Mouse (Mus musculus): ENCODE results near the gene Prodh2. TPM values are rescaled to one million over a fixed set of nuclear protein-coding genes. Genes with fewer than 3 reads are reported as not detected.
"Not testable (repeated sequence)": the region's sequence is repeated elsewhere in the genome, so short reads cannot be mapped to it uniquely, and the experiment has no call there.

Prodh2 gene
- total RNA-seq (2015) (not detected in 2 replicates), total RNA-seq (2017) (not detected in 2 replicates)

- no peak for ATAC-seq (replicated peaks; ENCODE audit: poor library complexity)
Observed at GRCm38 (mm10) chr7:30493401-30493931, at the start of gene Prodh2. TSS of gene Prodh2 (plus strand) at chr7:30493622.

DNA sequence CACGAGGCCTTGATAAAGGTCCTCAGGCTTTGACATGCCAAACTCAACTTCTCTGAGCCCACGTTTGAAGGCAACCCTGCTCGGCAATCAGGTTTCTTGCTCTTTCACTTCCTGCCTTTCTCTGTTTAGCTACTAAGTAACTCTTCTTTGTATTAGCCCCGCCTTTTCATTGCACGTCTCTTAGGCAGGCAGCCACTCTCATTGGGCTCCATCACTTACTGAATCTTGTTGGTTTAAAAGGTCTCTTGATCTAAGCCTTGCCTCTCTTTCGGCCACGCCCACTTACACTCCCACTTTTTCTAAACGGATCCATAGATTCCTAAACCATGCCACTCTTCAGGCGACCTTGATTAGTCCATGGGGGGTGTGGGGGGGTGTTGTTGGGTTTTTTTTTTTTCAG is 49.7 kb upstream of the Prodh2 start:
- ATAC-seq (replicated peaks; ENCODE audit: poor library complexity) = no peak

DNA sequence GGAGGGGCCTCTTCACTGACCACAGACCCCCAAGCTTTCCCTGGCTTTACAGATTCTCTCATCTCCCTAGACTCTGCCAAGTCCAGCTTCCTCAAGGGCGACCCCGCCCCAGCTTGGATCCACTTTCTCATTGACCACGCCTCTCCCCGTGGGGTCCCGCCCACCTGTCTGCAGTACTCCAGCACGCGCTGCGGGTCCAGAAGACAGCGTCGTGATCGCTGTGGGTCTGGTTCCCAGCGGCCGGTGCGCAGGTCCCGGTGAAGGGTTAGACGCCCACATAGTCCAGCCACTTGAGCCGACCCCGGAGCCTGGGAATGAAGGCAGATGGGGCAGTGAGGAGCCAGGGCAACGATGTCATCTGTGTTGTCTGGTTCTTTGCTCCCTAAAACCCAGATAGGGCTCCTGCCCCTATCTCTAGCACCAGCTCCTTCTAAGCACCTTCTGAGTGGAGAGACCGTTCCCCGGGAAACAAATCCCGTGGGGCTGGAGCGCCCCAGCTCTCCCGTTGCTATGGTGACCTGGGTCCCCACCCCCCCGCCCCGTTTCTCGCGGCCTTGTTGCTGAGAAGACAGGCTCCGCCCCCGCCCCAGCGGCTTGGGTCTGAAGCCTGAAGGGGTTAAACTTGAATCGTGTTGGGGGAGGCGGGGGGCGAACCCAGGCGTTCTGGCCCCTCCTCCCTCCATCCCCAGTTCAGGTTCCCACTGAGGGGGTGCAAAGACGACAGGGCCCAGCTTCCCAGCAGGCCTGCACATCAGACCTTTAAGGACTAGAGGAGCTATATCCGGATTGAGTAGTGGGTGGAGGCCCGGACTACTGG is 49.1 kb upstream of the Prodh2 start:
- ATAC-seq (replicated peaks; ENCODE audit: poor library complexity) = no peak

DNA sequence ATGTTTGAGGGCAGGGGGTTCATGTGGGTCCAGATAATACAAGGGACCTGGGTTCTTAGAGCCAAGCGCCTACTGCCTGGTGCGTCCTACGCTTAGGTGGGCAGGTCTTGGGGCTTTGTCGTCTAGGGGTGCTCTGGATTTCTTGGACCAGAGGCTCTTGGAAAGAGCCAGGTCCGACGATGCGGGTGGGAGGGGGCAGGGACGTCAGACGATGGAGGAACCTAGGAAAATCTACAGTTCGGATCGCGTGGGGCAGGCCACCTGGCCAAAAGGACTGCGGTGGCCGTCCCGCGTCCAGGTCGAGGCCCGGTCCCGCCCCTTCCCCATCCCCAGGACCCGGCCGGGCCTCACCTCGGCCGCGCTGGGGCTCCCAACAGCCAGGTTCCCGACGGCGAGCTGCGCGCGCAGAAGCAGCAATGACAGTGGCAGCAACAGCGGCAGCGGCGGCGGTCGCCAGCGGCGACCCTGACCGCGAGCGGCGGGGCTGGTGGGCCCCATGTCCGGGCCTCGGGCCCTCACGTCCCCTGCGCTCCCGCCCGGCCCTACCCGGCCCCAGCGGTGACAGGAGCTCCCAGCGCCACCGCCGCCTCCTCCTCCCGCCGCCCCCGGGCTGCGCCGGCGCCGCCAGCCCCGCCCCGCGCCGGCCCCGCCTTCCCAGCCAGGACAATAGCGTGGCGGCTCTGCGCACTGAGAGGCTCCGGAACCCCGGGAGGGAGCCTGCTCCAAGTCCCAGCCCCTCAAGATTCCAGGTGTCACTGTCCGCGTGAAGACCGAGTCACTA is 48.3 kb upstream of the Prodh2 start, which contains the start of gene Aplp1:
Aplp1 (minus strand) TSS at position 565 of the 781 bp plus-strand sequence.
- peak; percentile 56 for ATAC-seq (replicated peaks; ENCODE audit: poor library complexity)

GRCm38 (mm10) chr7:30450241-30450640 is 43.2 kb upstream of the Prodh2 start:
- no peak for ATAC-seq (replicated peaks; ENCODE audit: poor library complexity)

DNA sequence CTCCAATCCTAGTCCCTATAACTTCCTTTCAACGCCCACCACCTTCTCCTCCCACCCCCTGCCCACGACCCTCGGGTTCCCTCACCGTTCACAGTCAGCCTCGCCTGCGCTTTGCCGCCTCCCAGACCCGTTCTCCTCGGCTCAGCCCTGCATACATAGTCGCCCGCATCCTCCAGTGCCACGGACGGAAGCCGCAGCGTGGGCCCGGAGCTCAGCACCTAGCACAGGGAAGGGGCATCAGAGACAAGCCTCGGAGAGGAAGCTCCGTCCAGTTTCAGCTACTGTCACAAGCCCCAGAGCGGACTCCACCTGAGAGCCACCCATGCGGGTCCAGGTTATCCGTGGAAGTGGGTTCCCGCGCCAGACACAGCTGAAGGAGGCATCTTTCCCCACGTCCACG is 40.1 kb upstream of the Prodh2 start:
- ATAC-seq (replicated peaks; ENCODE audit: poor library complexity) = no peak

DNA sequence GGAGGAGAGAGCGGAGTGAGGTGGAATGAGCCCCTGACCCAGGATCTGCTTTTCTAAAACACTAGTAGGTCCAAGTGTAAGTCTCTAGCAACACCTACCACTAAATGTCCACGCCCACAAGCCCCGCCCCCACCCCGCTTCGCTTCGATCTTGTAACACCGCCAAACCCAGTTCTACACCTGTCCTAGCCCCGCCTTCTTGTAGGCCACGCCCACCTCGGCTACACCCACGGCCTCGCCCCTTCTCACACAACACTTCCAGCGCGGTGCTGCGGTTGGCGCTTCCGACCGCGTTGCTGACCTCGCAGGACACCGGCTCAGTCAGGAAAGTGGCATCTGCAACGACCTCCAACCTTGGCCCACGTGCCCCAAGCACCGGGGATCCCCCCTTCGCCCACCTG is 39.7 kb upstream of the Prodh2 start:
- ATAC-seq (replicated peaks; ENCODE audit: poor library complexity) = peak; percentile 81

DNA sequence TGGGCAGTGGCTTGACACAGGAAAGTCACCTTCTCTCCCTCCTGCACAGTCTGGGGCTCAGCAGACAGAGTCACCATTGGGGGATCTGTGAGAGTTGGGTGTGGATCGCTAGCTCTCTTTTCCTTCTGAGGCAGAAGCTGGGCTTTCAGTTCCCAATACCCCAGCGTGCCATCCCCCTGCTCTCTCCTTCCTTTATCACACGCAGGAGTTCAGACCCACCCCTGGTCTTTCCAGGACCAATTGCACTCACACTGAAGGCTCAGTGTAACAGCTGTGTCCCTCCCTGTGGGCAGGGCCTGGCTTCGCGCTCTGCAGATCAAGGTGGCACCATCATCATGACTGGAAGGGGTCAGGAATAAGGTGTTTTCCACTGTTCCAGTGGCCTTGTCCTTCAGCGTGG is 39.2 kb upstream of the Prodh2 start:
- ATAC-seq (replicated peaks; ENCODE audit: poor library complexity) = peak; percentile 52

DNA sequence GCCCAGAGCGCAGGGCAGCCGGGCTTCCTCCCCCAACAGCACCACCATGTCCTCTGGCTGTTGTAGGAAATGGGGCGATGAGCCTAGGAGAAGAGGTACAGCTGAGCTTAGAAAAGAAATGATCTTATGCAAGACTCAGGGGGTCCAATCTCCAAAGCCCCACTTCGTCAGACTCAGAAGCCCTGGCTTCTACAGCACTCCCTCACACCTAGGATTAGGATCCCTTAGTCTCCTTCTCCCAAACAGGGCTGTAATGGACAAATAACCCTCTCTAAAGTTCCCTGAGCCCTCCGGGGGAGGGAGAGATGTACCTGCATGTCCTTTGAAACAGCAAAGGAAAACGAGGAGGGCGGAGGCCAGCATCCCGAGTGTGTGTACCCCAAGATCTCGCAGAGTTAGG is 36.9 kb upstream of the Prodh2 start:
- no peak for ATAC-seq (replicated peaks; ENCODE audit: poor library complexity)

- ATAC-seq (replicated peaks; ENCODE audit: poor library complexity) = no peak
Observed at GRCm38 (mm10) chr7:30456911-30457628, 36.4 kb upstream of the Prodh2 start.

GRCm38 (mm10) chr7:30457629-30458330 is 35.6 kb upstream of the Prodh2 start, which contains the start of the genes Kirrel2 and Nphs1:
TSS of gene Kirrel2 (minus strand) at chr7:30457690.
TSS of gene Nphs1 (plus strand) at chr7:30458315.
- ATAC-seq (replicated peaks; ENCODE audit: poor library complexity) = no peak

GRCm38 (mm10) chr7:30459484-30459883 is 33.9 kb upstream of the Prodh2 start:
- ATAC-seq (replicated peaks; ENCODE audit: poor library complexity) = no peak

GRCm38 (mm10) chr7:30463568-30463967 is 29.9 kb upstream of the Prodh2 start:
- no peak for ATAC-seq (replicated peaks; ENCODE audit: poor library complexity)

DNA sequence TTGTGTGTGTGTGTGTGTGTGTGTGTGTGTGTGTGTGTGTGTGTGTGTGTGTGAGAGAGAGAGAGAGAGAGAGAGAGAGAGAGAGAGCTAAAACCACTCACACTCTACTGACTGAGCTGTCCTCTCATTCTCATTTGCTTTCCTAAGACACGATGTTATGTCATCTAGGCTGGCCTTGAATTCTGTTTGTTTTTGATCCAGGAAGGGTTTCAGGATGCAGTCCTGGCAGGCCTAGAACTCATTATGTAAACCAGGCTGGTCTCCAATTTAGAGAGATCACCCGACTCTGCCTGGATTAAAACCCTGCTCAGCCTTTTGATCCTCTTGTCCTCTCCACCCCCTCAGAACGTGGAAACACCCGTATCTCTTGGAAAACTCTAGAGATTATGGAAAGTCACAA is 29.4 kb upstream of the Prodh2 start:
- no peak for ATAC-seq (replicated peaks; ENCODE audit: poor library complexity)

- no peak for ATAC-seq (replicated peaks; ENCODE audit: poor library complexity)
Observed at GRCm38 (mm10) chr7:30464816-30465300, 28.6 kb upstream of the Prodh2 start.

GRCm38 (mm10) chr7:30472411-30472810 is 21.0 kb upstream of the Prodh2 start:
- peak; percentile 91 for ATAC-seq (replicated peaks; ENCODE audit: poor library complexity)

DNA sequence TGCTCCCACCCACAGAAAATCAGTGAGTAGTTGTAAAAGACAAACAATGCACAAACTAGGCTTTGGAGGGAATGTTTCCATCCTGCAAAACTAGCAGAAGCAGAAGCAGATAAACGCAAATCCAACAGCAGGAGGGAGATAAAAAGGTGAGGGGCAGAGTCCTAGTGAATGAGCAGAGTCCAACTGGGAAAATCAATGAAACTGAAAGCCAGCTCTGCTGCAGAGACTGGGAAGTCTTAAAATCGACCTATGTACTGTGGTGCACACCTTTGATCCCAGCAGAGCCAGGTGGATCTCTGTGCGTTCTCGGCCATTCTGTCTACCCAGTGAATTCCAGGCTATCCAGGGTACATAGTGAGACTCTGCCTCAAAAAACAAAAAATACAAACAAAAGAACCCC is 18.4 kb upstream of the Prodh2 start:
- no peak for ATAC-seq (replicated peaks; ENCODE audit: poor library complexity)

GRCm38 (mm10) chr7:30476136-30476535 is 17.3 kb upstream of the Prodh2 start:
- ATAC-seq (replicated peaks; ENCODE audit: poor library complexity) = not testable (repeated sequence)

DNA sequence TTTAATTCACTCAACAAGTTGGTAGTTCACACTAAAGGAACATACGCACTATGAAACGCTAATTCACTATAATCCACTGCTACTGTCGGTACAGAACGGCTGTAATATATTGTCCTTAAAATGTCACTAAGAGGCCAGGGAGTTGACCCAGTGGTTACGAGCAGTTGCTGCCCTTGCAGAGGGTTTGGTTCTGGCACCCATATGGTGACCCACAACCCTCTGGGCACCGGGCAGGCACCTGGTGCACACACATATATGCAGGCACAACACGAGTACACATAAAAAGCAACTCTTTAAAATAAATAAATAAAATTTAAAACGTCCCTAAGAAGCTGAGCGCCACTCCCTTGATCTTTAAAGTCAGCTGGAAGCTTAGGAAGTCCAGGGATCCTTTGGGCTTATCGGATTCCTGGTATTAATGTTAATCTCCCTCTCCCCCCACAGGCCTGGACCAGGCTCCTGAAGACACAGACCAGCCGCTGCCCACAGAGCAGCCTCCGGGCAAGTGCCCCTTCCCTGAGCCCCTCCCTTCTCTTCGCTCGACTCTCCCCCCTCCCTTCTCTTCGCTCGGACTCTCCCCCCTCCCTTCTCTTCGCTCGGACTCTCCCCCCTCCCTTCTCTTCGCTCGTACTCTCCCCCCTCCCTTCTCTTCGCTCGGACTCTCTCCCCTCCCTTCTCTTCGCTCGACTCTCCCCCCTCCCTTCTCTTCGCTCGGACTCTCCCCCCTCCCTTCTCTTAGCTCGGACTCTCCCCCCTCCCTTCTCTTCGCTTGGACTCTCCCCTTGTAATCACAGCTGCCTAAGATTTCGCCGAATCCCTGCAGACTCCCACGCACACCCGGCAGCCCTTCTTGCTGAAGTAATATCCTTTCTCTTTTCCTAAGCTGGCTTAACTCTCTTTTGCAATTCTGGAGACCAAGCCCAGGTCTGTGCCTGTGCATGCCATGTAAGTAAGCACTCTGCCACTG is 15.7 kb upstream of the Prodh2 start:
- no peak for ATAC-seq (replicated peaks; ENCODE audit: poor library complexity)

Measured in megakaryocyte progenitor cell, adult 5-6 weeks (primary cell).